Mouse (Mus musculus): Measurements from ENCODE around the gene Srp54a.
"Not testable (repeated sequence)": the region's sequence is repeated elsewhere in the genome, so short reads cannot be mapped to it uniquely, and the experiment has no call there.

The Srp54a gene

GRCm38 (mm10) chr12:55135540-55135939 lies 55.5 kb downstream of the Srp54a start:
- not testable (repeated sequence) for DNase-seq

DNA sequence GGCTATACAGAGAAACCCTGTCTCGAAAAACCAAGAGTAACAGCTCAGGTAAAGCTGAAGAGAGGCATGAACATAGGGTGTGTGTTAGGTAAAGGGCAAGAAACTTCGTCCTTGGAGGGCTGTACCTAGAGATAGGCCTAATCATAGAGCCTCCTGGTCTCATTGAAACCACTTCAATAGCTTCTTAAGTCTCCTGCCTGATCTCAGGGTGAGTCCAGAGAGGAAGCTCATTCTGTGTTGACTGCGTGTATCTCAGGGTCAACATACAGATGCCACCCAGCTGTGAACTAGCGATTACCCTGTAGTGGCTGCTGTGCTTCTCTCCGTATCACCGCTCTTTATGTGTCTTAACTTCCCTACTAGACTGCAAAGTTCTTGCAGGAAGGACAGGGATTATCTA lies 57.8 kb downstream of the Srp54a start:
- not testable (repeated sequence) for DNase-seq

GRCm38 (mm10) chr12:55154559-55155448 lies 74.7 kb downstream of the Srp54a start, which contains the start of gene Srp54b:
Gene Srp54b (plus strand): TSS chr12:55155104.
- not testable (repeated sequence) for DNase-seq

DNA sequence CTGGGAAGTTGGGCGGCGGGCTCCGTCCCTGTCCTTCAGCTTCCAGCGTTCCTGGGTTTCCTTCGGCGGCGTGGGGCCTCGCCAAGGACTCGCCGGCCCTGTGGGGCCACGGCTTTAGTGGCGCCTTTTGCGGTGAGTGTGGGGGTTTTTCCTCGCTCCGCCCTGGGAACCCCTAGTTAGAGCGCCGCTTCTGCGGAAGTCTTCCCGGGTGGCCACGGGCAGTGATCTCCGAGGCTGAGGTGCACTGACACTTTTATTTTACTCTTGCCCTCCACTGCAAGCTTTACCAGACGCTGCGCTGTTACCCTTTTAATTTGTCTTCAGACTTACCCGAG lies 75.4 kb downstream of the Srp54a start:
- DNase-seq = not testable (repeated sequence)
